Mouse (Mus musculus): ENCODE measurements at regions not wholly inside any gene's neighbourhood (a gene's known extent, or its start where the extent isn't known, plus 50 kb on each side); places are given as distances from the start of the nearest gene placed in this dataset.

DNA sequence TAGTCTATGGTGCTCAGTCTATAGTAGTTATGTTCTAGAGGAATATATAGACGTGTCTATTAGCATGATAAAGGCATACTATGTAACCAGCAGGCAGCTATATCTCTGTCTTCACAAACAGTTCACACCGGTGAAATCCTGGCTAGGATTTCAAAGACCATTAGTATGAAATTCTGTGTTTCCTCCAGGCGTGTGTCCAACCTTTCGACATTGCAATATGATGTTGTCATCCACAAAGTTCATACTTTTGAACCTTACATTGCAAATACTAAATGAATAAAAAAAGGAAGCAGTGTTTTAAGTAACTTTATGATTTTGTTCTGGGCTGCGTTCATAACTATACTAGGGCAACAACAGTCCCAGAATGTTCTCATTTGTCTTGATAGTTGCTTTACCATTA is 95.2 kb upstream of the Cpeb2 start:
- no peak for DNase-seq (ENCODE audit: low spot score in 2 of 2)

DNA sequence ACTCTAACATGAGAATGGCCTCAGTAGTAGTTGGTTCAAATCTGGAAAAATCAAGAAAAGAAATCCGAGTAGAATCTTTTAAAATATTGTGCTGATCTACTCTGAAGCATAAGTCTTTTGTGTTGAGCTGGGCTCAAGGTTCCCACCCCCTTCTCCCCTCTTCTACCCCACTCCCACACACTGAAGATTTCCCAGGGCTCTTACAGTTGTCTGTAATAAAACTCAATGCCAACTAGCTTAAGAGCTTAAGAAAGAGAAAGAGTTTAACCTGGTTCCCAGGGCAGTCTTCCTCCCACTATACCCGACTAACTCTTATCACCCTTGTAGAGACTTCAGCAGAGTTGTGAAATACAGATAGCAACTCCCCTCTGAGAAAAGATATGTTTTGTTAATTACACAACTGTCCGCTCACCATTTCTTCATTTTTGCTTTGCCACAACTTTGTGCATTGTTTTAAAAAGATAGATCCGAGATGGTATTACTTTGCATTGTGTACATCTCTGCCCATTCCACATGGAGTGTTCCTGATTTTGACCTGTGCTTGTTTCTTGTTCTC is 94.0 kb upstream of the Cpeb2 start:
- DNase-seq (ENCODE audit: low spot score in 2 of 2) = no peak

DNA sequence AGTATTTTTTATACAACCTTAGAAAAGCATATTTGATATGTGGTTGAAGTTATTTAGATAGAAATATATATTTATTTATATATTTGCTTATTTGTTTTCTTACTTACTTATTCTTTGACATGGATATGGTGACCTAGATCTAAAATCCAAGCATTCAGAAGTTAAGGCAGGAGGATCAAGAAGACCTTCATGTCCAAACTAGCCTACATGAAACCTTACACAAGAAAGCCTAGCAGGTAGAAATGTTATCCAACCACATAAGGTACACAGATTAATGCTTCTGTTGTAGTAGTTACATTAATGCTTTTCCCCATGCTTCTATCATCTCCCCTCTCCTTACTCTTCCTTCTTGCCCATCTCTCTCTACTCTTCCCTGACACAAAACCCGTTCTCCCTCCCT is 93.2 kb upstream of the Cpeb2 start:
- no peak for DNase-seq (ENCODE audit: low spot score in 2 of 2)

DNA sequence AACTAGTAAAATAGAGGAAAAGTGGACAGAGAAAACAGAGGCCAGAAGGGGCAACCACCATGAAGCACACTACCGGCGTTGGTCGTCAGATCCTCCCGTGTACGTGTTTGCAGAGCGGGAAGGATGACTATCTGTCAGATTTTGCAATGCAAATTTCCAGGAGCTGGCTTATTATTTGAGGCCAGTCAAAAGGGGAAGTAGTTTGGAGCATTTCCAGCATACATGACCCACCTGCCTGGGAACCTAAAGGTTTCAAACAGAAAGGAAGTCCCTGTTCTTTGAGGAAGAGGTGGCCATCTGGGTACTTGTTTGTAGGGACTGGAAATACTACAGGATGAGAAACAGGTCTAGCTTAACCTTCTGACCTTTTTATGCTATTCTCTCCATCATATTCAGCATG is 87.0 kb upstream of the Cpeb2 start:
- no peak for DNase-seq (ENCODE audit: low spot score in 2 of 2)

DNA sequence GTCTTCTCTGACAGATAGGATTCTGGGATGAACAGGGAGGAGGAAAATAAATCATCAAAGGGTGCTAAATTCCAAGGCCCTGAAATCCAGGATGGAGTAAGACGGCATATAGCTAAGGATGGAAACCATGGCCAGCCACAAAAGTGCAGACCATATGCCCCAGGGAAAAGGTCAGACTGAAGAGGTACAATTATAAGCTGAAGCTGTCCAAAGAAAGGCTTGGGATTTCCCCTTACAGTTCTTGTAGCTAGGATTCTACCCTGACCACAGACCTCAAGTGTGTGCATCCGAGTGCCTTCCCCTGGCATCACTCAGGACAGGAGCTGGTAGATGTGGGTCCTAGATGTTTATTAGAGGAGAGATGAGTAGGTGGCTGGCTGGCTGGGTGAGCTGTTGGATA is 86.0 kb upstream of the Cpeb2 start:
- DNase-seq (ENCODE audit: low spot score in 2 of 2) = no peak

DNA sequence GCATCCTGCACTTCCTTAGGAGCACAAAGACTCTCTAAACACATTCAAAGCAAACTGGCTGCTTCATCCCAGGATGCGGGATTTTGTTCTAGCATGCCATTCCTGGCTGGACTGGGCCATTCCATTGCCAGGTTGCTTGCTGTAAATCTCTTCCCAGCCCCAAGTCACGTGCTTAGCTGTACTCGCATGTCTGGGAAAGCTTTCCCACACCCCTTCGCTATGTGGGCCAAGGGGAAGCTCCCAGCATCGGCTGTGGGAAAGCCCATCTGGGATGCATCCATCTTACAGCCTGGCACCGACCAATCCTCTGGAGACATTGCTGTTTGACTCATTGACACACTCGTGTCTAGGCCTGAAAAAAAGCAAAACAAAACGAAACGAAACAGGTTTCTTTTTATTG is 84.5 kb upstream of the Cpeb2 start:
- DNase-seq (ENCODE audit: low spot score in 2 of 2) = no peak

DNA sequence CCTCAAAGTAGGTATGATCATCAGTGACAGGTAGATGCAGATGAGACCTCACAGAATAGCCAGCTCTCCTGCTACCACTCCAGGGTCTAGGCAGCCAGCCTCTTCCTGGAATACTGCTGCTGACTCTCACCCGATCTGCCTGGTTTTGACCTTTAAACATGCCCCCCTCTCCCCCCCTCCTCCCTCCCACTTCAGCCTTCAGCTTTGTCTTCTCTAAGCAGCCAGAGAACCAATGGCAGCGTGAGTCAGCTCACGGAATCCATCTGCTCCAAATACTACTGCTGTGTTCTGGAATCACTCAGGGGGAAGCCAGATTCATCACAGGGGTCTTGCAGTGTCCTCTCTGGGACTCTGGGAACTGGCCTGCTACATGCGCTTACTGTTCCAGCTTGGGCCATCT is 83.4 kb upstream of the Cpeb2 start:
- DNase-seq (ENCODE audit: low spot score in 2 of 2) = no peak

DNA sequence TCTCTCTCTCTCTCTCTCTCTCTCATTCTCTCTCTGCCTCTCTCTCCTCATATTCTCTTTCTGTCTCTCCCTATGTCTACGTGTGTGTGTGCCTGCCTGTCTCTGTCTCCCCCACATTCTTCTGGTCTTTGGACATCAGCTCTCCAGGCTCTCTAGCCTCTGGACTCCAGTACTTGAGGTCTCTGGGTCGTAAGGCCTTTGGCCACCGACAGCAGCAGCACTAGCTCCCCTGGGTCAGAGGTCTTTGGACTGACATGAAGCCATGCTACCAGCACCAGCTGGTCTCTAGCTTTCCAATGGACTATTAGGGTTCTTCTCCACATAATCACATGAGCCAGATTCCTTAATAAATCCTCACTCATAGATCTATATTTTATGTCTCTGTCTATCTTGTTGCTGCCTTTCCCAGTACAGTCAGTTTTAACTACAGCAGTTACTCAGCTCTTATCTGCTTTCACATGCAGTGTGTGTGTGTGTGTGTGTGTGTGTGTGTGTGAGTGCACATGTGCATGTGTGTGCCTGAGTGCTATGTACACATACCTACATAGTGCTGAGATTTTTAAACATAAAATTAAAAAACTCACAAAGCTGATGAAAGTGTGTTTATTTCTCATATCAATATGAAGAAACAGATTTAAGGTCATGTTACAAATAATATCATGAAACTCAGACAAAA is 81.7 kb upstream of the Cpeb2 start:
- DNase-seq (ENCODE audit: low spot score in 2 of 2) = no peak

DNA sequence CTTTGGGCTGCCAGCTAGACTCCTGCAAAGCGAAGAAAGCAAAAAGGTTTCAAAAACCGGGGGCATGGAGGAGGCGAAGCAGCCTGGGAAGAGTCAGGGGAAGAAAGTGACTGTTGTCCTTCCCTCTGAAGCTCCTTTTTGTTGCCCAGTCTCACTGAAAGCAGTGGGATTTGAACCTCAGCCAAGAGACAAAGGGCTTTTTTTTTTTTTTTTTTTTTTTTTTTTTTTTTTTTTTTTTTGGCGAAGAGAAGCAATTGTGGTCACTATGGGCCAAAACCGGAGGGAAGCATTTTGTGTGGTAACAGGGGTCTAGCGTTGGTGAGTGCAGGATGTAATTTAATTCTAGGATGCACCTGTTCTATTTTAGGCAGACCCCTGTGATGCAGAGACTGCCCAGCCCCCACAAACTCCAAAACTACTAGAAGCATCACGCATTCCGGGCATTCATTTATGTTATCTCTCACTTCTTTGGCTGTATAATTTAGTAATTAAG is 80.8 kb upstream of the Cpeb2 start:
- DNase-seq (ENCODE audit: low spot score in 2 of 2) = no peak

DNA sequence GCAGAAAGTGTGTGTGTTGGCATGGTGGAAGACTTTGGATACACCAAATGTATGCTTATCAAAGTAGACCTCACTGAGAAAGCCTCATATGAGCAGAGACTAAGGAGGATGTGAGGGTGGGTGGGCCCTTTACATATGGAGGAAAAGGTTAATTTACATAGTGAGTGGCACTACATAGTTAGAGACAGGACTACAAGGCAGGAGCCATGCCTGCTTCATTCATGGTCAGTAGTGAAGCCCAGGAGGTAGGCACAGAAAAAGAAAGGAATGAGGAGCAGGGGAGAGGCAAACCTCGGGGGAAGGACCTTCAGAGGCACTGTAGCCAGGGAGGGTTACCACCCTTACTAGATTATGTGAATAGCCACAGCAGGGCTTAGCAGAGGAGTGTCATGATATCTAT is 80.1 kb upstream of the Cpeb2 start:
- no peak for DNase-seq (ENCODE audit: low spot score in 2 of 2)

DNA sequence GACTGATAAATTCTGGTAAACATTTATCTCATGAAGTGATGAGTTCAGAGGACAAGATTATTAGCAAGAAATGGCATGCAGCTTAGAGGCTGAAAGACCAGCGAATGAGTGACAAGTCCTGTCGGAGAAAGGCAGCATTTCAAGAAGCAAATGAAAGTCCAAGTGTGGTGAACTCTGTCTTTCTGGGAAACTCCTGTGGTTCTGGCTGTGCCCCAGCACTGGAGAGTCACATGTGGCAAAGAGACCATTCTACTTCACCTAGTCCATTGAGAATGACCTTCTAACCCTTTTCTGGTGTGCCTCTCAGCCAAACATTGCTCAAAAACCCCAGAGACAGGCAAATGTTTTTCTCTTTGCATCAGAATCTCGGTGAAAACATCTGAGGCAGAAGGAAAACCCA is 76.2 kb upstream of the Cpeb2 start:
- no peak for DNase-seq (ENCODE audit: low spot score in 2 of 2)

DNA sequence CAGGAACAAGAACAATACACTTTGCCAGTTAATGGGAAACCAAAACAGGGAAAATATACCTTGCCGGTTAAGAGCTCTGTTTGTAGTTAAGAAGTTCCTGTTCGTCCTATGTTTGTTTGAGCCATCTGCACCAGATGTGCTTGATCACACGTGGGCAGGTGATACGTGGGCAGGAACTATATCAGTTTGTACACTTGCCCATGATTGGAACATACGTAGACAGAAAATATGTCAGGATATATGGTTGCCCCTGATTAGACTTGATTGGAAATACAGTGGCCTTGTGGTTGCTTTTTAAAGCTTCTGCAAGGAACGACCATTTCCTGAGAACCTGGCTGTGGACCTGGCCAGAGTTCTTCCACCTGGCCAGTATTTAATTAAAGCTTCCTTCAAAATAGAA is 72.8 kb upstream of the Cpeb2 start:
- no peak for DNase-seq (ENCODE audit: low spot score in 2 of 2)

DNA sequence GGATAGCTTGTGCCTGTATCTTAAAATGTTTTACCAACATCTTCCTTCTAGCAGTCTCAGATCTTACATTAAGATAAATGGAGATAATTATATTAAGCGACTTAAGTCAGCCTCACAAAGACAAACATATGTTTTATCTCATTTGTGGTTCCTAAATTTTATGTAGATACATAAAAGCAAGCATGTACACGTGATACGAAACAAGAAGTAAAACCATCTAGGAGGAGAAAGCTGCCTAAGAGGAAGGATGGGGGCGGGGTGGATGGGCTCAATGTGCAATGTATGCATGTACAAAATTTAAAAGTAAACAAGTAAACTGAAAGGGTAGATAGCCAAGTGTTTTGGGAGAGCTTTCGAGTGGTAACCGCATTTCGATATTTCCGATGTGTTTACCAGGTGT is 51.5 kb upstream of the Cpeb2 start:
- DNase-seq (ENCODE audit: low spot score in 2 of 2) = no peak
